Mouse (Mus musculus): ENCODE measurements around the gene Agpat2.

Agpat2 gene

DNA sequence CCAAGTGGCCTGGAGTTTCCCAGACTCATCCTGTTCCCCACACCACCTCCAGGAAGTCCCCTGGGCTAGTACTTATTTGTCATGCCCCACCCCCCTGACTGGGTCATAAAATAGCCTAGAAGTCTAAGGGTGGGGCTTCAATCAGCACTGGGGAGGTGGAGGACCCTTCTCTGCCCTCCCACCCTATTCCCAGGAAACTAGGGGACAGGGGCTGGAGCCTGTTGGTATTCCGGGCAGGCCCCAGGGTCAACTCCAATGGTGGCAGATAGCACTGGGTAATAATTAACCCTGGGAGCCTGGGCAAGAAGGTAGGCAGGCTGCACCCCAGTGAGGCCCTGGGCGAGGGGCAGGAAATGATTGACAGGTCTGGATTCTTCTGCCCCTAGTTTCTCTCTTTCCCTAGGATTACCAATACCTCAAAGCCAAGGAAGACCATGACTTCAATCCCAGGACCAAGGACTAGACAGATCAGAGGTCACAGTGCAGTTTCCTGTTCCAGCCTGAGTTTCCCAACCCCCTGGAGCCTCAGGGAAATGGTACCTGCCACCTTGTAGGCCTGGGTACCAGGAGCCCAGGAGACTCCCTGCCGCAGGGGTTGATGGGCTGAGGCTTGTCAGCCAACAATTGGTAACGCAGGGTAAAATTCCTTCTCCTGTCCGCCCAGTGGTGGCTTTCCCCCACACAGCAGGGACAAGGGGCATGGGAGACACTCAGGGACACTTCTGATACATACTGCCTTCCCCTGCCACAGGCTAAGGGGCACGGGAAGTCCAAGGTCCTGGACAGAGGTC lies 9.1 kb downstream of the Agpat2 start:
- DNase-seq, result no peak

DNA sequence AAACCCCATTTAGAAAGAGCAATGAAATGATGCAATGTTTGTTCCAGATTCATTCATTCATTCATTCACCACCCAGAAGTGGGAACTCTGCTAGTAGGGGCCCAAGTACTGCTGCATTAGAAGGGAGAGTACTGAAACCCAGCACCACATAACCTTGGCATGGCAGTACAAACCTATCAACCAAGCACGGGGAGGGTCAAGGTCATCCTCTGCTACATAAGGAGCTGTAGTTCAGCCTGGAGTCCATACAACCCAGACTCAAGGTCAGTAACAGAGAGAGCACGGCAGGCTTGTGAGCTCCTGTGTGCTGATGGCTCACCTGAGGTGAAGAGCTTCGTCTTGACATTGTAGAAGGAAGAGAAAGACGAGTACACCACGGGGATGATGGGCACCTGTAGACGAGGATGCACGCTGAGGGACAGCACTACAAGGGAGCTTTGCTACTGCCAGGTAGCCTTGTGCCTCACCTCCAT lies 9.7 kb downstream of the Agpat2 start:
- DNase-seq, result no peak

DNA sequence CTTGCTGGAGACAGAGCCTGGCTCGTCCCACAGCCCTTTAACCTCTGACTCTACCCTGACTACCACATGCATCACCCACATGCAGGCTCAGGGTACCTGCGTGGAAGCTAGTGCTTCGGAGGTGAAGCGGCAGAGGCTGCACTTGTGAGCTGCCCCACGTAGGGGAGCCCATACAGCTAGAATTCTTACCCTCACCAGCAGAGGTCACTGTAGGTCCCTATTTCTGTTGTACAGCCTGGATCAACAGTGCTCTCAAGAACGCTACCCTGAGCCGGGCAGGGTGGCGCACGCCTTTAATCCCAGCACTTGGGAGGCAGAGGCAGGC lies 10.2 kb downstream of the Agpat2 start:
- peak; percentile 84 for DNase-seq

DNA sequence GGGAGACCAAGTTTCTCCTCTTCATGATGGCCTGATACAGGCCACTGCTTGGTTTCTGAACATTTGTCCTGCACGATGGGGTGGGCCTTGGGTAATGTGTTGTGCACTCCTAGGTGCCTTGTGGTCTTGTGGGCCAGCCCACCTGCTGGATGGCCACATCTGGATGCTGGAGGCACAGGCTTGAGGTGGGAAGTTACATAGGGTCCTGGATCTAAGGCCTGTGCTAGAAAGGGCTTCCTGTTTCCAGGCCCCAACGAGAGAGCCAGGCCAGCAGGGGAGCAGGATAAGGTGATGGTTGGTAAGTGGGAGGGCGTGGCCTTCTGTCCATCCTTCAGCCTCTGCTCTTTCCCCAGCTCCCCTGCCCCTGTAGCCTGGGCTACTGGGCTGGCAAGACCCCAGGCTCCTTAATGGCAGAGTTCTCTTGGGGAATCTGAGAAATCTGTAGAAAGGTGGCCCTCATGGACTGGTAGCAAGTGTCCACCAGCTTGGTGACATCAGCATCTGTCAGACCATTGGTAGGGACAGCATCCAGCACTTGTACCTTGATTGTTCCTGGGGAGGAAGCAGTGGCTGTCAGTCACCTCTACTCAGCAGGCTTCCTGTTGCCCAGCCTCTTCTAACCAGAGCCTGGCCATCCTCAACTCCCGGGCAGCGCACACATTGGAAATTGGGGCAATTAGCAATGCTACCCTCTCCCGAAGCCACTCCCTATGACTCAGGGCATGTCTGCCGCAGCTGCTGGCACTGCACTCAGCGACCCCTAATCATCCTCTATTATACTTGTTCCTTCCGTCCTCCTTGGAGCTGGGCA lies 10.8 kb downstream of the Agpat2 start:
- no peak for DNase-seq

DNA sequence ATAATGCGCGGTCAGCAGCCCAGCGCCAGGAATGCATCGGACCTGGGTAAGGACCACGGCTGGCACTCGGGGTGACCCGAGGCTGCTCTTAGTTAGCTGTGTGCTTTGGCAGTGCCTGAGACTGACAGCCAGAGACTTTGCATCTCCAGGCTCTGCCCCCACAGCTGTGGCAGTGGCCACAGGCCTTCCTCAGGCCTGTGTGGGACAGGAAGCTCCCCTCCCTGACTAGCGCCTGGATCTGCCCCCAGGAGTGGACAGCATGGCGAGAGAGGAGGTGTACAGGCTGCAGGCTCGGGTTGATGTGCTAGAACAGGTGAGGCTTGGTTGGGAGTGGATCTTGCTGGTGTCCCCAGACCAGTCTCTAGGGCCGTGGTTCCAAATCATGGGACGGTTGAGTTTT lies 12.8 kb downstream of the Agpat2 start:
- no peak for DNase-seq

DNA sequence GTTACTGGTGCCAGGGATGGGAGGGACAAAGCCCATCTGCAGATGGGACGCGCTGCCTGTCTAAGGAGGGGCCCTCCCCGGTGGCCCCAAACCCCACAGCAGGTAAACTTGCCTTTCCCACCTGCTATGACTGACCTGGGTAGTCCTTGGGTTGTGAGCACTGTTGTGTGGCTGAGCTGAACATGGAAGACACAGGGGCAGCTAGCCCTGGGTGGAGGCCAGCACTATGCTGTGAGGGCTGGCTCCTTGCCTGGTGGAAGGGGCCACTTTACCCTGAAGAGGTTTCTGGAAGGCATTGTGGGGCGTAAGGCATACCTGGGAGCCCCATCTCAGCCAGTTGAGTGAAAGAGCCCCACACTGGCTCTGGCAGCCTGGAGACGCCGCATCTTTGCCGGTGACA lies 13.3 kb downstream of the Agpat2 start:
- no peak for DNase-seq

DNA sequence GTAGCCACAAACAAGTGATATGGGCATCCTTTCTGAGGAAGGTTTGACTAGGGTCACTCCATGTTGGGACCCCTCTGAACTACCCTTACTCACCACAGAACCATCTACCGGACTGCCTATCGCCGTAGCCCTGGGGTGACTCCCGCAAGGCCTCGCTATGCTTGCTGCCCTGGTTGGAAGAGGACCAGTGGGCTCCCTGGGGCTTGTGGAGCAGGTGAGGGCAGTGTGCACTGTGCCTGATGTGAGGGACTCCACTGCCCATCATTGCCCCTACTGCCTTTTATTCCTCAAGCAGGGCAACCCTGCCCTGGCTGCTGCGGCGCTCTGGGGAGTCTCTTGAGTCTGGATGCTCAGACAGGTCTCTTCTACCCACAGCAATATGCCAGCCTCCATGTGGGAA lies 13.9 kb downstream of the Agpat2 start:
- no peak for DNase-seq

DNA sequence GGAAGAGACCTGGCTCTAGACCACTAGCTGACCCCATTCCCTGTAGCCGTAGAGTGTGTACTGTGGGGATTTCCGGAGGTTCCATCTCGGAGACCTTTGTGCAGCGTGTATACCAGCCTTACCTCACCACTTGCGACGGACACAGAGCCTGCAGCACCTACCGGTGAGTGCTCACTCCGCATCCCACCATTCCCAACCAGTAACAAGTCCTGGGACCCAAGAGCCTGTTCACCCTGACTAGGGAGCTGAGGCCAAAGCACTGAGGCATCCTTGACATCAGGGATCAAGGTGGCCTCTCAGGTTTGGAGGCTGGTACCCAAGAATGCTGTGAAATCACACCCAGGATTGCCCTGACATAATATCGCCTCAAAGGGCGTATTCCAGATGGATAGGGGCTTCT lies 14.9 kb downstream of the Agpat2 start:
- DNase-seq, result no peak

DNA sequence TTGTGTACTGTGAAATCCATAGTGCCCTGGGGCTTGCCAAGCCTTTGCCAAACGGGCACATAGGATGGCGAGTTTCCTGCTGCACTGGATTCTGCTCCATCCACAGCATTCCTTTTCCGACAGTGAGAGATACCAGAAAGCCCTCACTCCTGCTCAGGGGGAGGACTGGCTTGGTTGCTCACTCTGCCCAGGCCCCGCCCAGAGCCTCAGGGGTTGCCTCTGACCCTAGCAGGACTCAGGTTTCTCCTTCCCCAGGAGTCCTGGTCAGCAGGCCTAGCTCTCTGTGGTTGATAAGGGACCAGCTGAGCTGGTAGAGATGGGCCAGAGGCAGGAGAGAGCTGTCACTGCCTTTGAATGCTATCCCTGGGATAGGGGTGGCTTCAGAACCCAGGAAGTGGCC lies 15.6 kb downstream of the Agpat2 start:
- DNase-seq, result no peak

DNA sequence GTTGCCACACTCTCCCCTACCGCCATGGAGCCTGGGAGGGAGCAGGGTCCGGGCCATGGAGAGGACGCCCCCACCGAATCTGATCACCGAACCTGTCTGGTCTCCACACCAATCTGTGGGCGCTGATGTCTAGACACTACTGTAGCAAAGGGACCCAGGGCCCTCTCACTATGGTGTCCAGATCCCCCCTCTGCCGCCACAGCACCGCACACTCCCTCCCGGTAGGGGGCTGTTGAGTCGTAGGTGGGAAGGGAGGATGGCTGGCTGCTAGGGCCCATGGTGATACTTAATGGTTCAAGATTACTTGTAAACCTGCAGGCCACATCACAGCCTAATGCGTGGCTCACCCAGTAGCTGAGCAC lies 17.2 kb downstream of the Agpat2 start:
- DNase-seq, result no peak

DNA sequence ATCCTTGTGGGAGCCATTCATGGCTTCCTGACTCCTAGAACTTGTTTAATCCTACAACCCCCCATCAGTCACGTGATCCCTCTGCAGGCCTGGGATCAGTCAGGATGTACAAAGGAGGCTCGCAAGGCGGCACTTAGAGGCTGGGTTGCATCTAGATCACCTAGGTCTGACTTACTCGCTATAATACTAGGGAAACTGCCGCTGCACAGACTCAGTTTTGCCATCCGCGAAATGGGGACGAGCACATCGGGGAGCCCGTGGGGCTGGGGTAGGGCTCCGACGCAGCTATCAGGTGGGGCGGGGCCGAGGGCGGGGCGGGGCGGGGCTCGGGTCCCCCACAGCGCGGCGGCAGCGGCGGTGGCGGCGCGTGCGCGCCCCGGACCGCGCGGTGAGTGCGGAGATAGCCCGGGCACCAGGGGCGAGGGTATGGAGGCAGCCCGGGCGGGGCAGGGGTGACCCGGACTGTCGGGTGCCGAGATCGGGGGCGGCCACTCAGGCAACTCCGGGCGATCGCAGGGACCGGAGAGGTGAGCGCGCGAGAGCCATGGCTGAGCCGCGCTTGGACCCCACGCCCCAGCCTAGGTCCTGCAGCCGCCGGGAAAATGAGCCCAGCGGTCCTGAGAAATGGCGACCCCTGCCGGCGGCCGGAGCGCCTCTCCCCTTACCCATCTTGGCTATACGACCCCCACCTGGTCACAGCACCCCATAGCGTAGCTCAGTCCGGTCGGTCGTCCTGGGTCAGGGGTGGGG lies 17.7 kb downstream of the Agpat2 start, which contains the start of gene Gm20532:
Gm20532 (plus strand) TSS at position 346 of the 750 bp plus-strand sequence.
- DNase-seq, result peak; percentile 78

DNA sequence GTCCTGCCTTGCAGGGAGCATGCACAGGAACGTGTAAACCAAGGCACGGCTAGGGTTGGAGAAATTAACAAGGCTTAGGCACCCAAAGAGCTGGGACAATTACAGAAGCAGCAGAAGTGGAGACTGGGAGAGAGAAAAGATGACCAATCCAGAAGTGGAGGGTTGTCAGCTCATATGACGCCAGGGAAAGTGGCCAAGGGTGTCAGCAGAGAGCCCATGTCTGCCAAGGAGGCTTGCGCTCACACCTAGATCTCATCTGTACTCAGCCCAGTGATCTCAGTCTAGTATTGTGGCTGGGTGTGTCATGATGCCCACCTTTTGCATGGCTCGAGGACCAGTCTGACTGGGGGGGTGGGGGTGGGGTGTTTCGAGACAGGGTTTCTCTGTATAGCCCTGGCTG lies 18.5 kb downstream of the Agpat2 start:
- peak; percentile 60 for DNase-seq

DNA sequence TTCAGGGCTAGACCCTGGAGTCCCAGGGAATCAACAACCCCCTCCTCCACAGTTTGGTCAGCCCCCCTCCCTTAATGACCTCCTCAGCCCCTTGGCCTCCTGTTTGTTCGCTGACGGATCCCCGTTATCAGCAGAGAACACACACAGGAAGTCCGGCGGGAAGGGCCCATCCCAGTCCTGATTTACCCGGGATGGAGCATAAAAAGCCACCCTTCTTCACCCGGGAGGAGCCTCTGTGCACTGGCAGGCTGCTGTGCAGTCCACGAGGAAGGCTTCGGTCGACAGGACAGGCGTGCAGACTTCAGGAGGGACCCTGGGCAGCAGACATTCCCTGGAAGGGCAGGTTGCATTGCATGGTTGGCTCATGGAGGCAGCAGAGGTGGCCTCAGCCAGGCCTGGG lies 20.6 kb downstream of the Agpat2 start:
- DNase-seq, result peak; percentile 89

DNA sequence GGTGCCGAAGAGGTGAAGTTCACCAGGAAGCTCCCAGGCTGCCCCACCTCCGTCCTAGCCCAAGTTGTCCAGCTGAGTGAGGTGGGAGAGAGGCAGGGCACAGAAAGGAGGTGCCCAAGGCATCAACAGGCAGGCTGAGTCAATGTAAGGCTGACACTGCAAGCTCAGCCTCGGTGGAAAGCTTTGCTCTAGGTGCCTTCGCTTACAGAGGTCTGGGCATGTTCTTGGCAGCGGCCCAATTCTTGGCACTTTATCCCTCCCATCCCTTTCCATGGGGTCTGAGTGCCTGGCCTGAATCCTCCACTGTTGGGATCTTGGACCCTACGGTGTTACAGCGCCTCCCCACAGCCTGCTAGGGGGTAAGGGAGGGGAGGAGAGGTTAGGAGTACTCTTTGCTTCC lies 21.5 kb downstream of the Agpat2 start:
- peak; percentile 52 for DNase-seq

DNA sequence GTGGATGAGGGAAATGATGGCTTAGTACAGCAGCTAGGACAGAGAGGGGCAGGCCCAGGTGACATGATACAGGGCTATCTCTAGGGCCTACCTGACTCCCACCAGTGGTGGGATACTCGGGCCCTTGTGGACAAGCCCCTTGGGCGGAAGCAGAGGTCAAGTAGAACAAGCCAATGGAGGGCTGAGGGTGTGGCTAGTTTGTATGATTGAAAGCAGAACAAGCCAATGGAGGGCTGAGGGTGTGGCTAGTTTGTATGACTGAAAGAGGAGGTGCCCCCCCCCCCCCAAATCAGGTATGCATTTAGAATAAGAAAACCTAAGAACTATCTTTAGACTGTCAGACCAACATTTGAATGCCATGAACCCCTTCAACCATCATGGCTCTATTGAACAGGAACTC lies 22.0 kb downstream of the Agpat2 start:
- peak; percentile 76 for DNase-seq

DNA sequence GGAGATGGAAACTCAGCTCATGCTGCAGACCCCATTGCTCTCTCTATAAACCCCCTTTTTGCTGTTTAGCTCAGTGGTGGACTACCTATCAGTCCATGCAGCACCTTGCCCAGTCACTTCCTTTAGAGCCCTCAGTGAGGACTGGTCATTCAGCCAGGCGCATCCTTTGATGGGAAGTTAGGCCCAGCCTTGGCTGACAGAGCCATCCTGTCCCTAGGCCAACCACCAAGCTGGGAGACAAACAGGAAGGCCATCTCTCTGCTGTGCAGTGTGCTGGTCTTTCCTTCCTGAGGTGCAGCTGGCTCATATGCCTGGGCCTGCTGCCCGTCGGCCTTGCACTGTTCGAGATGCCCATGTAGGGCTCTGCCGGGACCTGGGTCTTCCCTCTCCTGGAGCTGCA lies 23.5 kb downstream of the Agpat2 start:
- no peak for DNase-seq

DNA sequence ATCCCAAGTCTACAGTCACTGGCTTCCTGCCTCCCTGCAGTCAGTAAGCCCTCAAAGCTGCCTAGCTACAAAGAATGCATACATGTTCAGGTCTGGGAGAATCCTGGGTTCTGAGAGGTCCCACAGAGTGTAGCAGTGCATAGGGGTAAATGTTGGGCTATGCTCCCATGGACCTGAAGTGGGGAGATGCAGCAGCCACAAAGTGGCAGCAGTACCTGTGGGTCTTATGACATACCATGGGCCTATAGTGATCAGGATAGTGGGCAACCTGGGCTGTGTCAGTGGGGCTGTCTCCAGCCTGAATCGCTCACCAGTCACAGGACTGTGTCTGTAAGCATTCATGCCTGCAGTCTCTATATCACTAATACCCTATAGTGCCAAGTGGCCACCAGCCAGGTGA lies 24.5 kb downstream of the Agpat2 start, which contains the start of gene Egfl7:
Egfl7 (plus strand) TSS at position 301 of the 400 bp plus-strand sequence.
- DNase-seq, result no peak

DNA sequence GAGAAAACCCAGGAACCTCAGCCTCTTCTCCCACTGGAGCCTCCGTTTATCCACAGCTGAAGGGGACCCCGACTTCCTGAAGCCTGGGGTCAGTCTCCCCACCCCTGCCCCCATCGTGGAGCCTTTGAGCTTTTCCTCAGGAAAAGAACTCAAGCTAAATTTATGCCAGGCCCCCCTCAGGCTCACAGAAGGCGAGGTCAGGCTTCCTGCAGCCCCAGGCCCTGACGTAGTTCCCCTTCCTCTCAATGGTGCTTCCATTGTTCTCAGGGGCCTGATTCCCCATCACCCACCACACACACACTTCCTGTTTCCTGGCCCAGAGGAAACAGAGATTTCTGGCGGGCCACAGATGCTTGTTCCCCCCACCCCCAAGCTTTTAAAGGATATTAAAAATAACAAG lies 25.8 kb downstream of the Agpat2 start:
- DNase-seq, result peak; percentile 86

DNA sequence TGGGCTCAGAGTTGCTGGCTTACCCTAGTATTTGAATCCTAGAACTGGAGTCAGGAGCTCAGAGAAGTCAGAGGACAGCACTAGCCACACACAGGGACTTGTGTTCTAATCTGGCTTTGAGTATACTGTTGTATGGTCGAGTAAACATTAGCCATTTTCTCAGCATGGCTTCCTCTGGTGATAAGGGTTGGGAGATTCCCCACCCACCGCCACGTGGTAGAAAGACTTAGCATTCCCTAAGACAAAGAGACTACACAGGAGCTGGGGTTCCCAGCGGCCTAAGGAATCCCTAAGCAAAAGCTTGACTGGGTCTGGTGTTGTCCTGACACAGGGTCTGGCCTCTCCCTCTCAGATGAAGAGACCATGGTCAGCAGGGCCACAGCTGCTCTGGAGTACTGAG lies 27.8 kb downstream of the Agpat2 start:
- DNase-seq, result peak; percentile 42

DNA sequence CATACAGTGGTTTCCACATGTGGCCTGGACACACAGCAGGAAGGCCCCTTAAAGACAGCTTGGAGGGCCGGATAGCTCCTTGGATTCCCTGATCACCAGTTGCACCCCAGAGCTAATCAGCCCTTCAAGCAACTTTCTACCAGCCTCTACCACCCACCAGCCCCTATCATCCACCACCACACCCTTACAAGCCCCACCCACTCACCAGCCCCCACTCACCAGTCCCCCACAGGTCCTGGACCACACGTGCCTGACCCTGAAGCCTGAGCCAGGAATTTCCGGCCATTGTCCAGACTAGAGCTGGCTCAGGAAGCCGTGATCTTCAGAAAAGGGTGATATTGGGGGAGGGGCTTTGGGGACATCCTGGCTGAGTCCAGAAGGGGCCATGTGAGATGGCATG lies 28.4 kb downstream of the Agpat2 start:
- DNase-seq, result peak; percentile 93

DNA sequence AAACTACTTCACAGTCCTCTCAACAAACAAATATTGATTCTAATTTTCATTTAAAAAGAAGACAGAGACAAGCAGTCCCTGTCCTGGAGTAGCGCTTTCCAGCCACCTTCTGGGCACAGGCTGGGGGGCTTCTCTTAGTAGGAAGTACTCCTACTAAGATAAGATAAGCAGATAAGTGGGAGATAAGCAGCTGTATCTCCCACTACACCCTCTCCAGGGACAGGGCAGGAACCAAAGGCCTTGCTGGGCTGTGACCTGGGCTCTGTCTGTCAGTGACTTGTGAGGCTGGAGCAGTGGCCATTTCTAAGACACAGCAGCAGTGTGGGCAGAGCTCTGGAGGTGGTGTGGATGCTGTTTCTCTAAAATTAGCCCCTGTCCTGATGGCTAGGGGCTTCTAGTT lies 28.8 kb downstream of the Agpat2 start:
- DNase-seq, result no peak

DNA sequence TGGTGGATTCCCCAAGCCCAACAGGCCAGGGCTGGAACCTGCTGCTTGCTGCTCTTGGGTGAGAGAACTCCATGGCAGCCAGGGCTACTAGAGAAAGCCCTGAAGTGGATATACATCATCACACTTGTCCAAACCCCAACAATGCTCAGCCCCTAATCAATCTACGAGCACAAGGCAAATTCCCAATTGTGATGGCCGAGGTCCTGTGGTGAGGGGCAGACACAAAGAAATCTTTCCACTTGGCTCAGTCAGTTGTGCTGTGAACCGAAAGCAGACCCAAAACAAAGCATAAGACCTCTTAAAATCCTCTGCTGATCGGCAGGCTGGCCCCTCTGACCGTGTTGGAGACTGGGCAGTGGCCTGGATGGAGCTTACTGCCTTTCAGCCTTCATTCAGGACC lies 29.4 kb downstream of the Agpat2 start:
- DNase-seq, result no peak

DNA sequence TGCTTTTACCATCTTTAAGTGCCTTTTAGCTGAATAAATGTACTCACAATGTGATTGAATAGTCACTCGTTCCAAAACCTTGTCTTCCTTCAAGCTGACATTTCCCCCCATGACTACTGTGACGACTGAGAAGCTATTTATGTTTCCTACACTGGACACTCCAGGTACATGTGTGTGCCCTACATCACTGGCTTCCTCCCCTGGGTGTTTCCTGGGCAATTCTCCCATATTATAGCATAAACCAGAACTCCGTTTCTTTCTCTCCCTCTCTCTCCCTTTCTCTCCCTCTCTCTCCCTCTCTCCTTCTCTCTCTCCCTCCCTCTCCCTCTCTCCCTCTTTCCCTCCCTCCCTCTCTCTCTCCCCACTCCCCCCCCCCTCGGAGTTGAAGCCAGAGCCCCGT lies 30.4 kb downstream of the Agpat2 start:
- DNase-seq, result no peak

DNA sequence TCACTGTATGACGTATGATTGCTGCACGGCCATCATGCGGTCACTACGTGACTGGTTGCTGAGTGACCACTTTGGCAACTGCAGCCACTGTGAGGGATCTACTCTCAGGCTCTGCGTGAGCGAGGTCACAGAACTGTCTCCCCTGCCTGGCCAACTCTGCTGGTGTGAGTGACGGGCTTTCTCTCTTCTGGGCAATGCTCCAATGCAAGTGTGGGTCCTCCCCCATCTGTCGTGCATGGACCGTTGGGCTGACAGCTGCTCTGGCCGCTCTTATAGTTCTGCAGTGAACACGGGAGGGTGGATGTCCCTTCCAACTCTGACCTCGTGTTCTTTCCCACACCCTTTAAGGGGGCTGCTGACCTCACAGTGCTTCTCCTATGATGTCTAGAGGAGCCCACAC lies 30.8 kb downstream of the Agpat2 start:
- peak; percentile 93 for DNase-seq
